Mouse (Mus musculus) c-Kit-positive CD71-positive TER-119-positive erythroid progenitor cells, embryonic 14.5 days (primary cell): ENCODE measurements around the gene Zmynd10.

Experiments
- DNase-seq: peaks from one replicate; pipeline ENCODE4 v3.0.0-alpha.2; 2013; ENCODE audit warnings: low spot score

Zmynd10 gene

GRCm38 (mm10) chr9:107580501-107581317, 33.6 kb downstream of the Zmynd10 start, which contains the start of gene Hyal3:
Gene Hyal3, plus strand, starts transcription at chr9:107580818.
- peak; percentile 85 for DNase-seq

- no peak for DNase-seq
Measured at GRCm38 (mm10) chr9:107581584-107581983, 34.5 kb downstream of the Zmynd10 start.

- no peak for DNase-seq
Measured at GRCm38 (mm10) chr9:107582509-107583062, 35.5 kb downstream of the Zmynd10 start.

GRCm38 (mm10) chr9:107583174-107583573, 36.1 kb downstream of the Zmynd10 start:
- no peak for DNase-seq

GRCm38 (mm10) chr9:107586504-107586903, 39.4 kb downstream of the Zmynd10 start:
- no peak for DNase-seq

- DNase-seq = peak; percentile 99
Measured at GRCm38 (mm10) chr9:107586974-107587832, 40.1 kb downstream of the Zmynd10 start, which contains the start of gene Ifrd2. Gene Ifrd2, plus strand, starts transcription at chr9:107587642.

GRCm38 (mm10) chr9:107587833-107588639, 40.9 kb downstream of the Zmynd10 start:
- DNase-seq = peak; percentile 80

GRCm38 (mm10) chr9:107590058-107590772, 43.1 kb downstream of the Zmynd10 start:
- DNase-seq = peak; percentile 76

GRCm38 (mm10) chr9:107590773-107591060, 43.6 kb downstream of the Zmynd10 start:
- no peak for DNase-seq

- no peak for DNase-seq
Measured at GRCm38 (mm10) chr9:107593101-107593976, 46.2 kb downstream of the Zmynd10 start.

GRCm38 (mm10) chr9:107594281-107595062, 47.4 kb downstream of the Zmynd10 start:
- no peak for DNase-seq

GRCm38 (mm10) chr9:107596619-107597569, 49.8 kb downstream of the Zmynd10 start:
- no peak for DNase-seq

- no peak for DNase-seq
Measured at GRCm38 (mm10) chr9:107598385-107598784, 51.3 kb downstream of the Zmynd10 start.

GRCm38 (mm10) chr9:107599433-107599832, 52.3 kb downstream of the Zmynd10 start:
- no peak for DNase-seq

- no peak for DNase-seq
Measured at GRCm38 (mm10) chr9:107599842-107600241, 52.7 kb downstream of the Zmynd10 start.

GRCm38 (mm10) chr9:107600745-107601144, 53.6 kb downstream of the Zmynd10 start:
- DNase-seq = no peak
